Mouse (Mus musculus) forebrain, embryonic 13.5 days (tissue): ENCODE measurements around the gene Snrnp70. TPM values are rescaled to one million over a fixed set of nuclear protein-coding genes. Genes with fewer than 3 reads are reported as not detected.
A peak's percentile ranks its signal among the peaks of the same experiment; 100 is the strongest.

ENCODE experiments used
- ATAC-seq: fragments of 200-750 bp; cut with Nextera tagmentation; 2 replicates; pipeline ENCODE4 v1.8.0; 2017
- H3K27ac ChIP-seq: fragments of 300-500 bp; sonication (generic); 2 replicates; pipeline ENCODE4 v1.5.1; 2015; ENCODE audit warnings: inconsistent platforms, mild to moderate bottlenecking, moderate library complexity
- H3K27me3 ChIP-seq: fragments of 300-500 bp; sonication (generic); 2 replicates; pipeline ENCODE4 v1.6.1; 2015; ENCODE audit warnings: mild to moderate bottlenecking, inconsistent platforms
- H3K36me3 ChIP-seq: fragments of 300-500 bp; sonication (generic); 2 replicates; pipeline ENCODE4 v1.6.1; 2015; ENCODE audit warnings: mild to moderate bottlenecking, inconsistent platforms; ENCODE audit not compliant: poor library complexity, severe bottlenecking
- H3K4me1 ChIP-seq: fragments of 300-500 bp; sonication (generic); 2 replicates; pipeline ENCODE4 v1.6.1; 2015; ENCODE audit warnings: inconsistent platforms
- H3K4me2 ChIP-seq: fragments of 300-500 bp; sonication (generic); 2 replicates; pipeline ENCODE4 v1.6.1; 2015; ENCODE audit warnings: inconsistent platforms, mild to moderate bottlenecking, moderate library complexity
- H3K4me3 ChIP-seq: fragments of 300-500 bp; sonication (generic); 2 replicates; pipeline ENCODE4 v1.5.1; 2015; ENCODE audit warnings: mild to moderate bottlenecking, inconsistent platforms
- H3K9ac ChIP-seq: fragments of 300-500 bp; sonication (generic); 2 replicates; pipeline ENCODE4 v1.6.1; 2015; ENCODE audit warnings: mild to moderate bottlenecking, inconsistent platforms
- H3K9me3 ChIP-seq: fragments of 300-500 bp; sonication (generic); replicated peaks from 2 replicates; pipeline ENCODE4 v1.6.1; 2016; ENCODE audit warnings: inconsistent platforms
- WGBS: fragments of 180-500 bp; shearing (Covaris S2); methylation state at CpG from one replicate; pipeline ENCODE4 v1.1.7; 2015; 5-methylcytosine and 5-hydroxymethylcytosine counted together
- polyA plus RNA-seq: library from polyadenylated mRNA; unstranded; fragments of >200 nt; fragmentation: Nextera tagmentation; extraction: Ambion mirVana; gene quantifications from 2 replicates; pipeline ENCODE4 v1.2.1, GENCODE M21; 2015

Gene Snrnp70
- polyA plus RNA-seq, 1 experiment from 2014 or later = 250 TPM

DNA sequence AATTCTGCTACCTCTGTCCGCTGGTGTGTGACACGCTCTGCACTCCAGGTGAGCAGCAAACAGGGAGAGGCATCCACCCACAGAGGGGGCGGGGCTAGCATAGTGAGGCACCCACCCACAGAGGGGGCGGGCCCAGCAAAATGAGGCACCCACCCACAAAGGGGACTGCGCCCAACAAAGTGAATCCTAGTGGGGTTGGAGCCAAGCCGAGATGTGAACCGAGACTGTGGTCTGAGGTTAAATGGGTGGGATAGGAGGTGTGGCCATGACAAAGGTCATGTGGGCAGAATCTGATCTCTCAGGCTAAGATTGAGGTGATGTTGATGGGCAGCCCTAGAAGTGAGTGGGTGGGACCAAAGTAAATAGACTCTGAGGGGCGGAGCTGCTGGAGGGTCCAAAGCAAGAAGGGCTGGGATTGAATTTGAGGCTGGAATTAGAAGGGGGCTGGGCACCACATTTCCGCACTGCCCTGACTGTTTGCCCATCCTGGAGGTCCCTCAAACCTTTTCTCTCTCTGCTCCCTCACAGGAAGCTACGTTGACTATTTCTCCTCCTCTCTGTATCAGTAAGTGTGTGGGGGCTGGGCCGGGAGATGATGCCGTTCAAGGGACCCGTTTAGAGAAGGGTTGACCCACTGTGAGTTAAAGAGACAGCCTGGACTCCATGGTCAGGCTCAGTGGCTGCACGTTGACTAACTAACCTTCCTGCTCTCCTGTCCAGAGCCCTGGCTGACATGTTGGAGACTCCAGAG lies 57.2 kb downstream of the Snrnp70 start:
- Histone ChIP-seq H3K27me3 (peaks cover 34% of the 10 kb centered on the region), H3K4me2 (peak overlapping the region; percentile 85), H3K4me3 (peak overlapping the region; percentile 53; the same call in 1 of the 2 replicates), H3K9me3 (no peaks in the 10 kb centered on the region), H3K36me3 (no peaks in the 10 kb centered on the region; the same call in 1 of the 2 replicates), H3K4me1 (peaks cover 40% of the 10 kb centered on the region), H3K9ac (peak overlapping the region; percentile 73; the same call in 1 of the 2 replicates), H3K27ac (no peak overlapping the region)
- no peak for ATAC-seq
- WGBS = 2% methylated on average over 14 of the region's 14 CpGs

- WGBS = 14% methylated on average over 4 of the region's 4 CpGs
- H3K9ac ChIP-seq = no peak overlapping the region
- H3K9me3 ChIP-seq = no peaks in the 10 kb centered on the region
- ATAC-seq = no peak
- no peak overlapping the region for H3K4me2 ChIP-seq
- H3K27me3 ChIP-seq = peaks cover 34% of the 10 kb centered on the region
- H3K4me1 ChIP-seq = peaks cover 47% of the 10 kb centered on the region
- no peak overlapping the region for H3K4me3 ChIP-seq
- H3K36me3 ChIP-seq = no peaks in the 10 kb centered on the region
- no peak overlapping the region for H3K27ac ChIP-seq
Observed at GRCm38 (mm10) chr7:45337469-45337868, 58.1 kb downstream of the Snrnp70 start.

DNA sequence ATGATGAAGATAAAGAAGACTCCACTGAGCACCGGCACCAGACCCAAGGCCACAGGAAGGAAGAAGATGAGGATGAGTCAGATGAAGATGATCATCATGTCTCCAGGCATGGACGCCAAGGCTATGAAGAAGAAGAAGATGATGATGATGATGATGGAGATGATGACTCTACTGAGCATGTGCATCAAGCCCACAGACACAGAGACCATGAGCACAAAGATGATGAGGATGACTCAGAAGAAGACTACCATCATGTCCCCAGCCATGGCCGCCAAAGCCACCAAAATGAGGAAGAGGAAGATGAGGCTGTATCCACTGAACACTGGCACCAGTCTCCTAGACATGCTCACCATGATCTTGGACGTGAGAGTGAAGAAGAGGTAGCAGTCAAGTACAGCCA lies 59.2 kb downstream of the Snrnp70 start:
- Histone ChIP-seq H3K4me1 (peaks cover 50% of the 10 kb centered on the region), H3K27me3 (peaks cover 38% of the 10 kb centered on the region), H3K36me3 (no peaks in the 10 kb centered on the region), H3K9ac (no peak overlapping the region), H3K9me3 (no peaks in the 10 kb centered on the region), H3K4me3 (no peak overlapping the region), H3K4me2 (no peak overlapping the region), H3K27ac (no peak overlapping the region)
- 88% methylated on average over 4 of the region's 4 CpGs for WGBS
- no peak for ATAC-seq

DNA sequence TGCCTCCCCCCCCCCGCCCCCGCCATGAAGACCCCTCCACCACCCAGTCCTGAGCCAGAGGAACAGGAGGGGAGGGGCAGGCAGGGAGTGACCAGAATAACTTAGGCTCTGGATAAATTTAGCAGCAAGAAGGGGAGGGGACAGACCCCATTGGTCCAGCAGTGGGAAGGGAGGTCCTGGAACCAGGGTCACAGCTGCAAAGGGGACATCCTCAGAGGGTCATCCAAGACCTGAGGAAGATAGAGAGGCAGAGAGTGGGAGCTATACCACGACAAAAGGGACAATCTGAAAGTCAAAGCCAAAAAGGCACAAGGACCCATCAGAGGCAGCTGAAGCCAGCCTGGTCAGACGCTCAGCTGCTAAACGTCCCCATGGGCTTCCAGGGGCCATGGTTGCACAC lies 60.5 kb downstream of the Snrnp70 start, which contains the start of gene Hrc:
Gene Hrc, plus strand, starts transcription at position 235 of the 400 bp plus-strand sequence.
- Histone ChIP-seq H3K27me3 (peaks cover 38% of the 10 kb centered on the region), H3K36me3 (no peaks in the 10 kb centered on the region), H3K9me3 (no peaks in the 10 kb centered on the region), H3K4me1 (peaks cover 37% of the 10 kb centered on the region), H3K9ac (no peak within 1 kb of the TSS), H3K27ac (no peak within 1 kb of the TSS), H3K4me2 (peak within 1 kb of the TSS; percentile 95), H3K4me3 (0 out of 2 replicates have a peak within 1 kb of the TSS, but pooled peaks have one; percentile 52)
- ATAC-seq = no peak
- 32% methylated on average over 5 of the region's 5 CpGs for WGBS

GRCm38 (mm10) chr7:45334605-45335004 lies 60.9 kb downstream of the Snrnp70 start:
- Histone ChIP-seq H3K9ac (no peak overlapping the region), H3K36me3 (no peaks in the 10 kb centered on the region), H3K27ac (no peak overlapping the region), H3K4me3 (no peak overlapping the region), H3K9me3 (no peaks in the 10 kb centered on the region), H3K27me3 (peaks cover 38% of the 10 kb centered on the region), H3K4me2 (no peak overlapping the region), H3K4me1 (peaks cover 33% of the 10 kb centered on the region)
- 26% methylated on average over 3 of the region's 3 CpGs for WGBS
- ATAC-seq = no peak

DNA sequence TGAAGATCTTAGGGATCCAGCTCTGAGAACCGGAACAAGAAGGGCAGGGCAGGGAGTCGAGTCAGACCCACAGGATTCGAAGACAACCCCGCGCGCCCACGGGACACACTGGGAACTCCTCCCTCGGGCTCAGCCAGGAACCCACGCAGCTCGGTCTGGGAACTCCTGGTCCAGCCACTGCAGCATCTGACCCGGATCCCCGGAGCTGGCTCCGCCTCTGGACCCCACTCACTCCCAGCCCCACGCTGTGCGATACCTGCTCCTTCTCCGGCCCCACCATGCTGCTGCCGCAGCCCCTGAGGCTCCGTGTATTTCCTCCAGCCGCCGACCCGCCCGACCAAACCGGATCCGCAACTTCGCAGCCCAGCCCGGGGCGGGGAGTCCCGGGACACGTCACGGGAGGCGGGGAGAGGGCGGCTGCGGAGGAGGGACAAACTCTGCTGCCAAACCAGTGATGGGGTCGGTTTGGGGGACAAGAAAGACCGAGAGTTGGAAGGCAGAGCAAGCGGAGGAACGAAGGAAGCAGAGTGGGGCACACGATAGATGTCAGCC lies 62.0 kb downstream of the Snrnp70 start, which contains the start of gene Trpm4:
Gene Trpm4, minus strand, starts transcription at position 350 of the 552 bp plus-strand sequence.
- peak within 1 kb of the TSS; percentile 76 for H3K9ac ChIP-seq
- H3K27me3 ChIP-seq = peaks cover 35% of the 10 kb centered on the region
- no peaks in the 10 kb centered on the region for H3K36me3 ChIP-seq
- H3K4me1 ChIP-seq = peaks cover 22% of the 10 kb centered on the region
- ATAC-seq = peak; percentile 62
- peak within 1 kb of the TSS; percentile 52 for H3K4me3 ChIP-seq
- H3K4me2 ChIP-seq = peak within 1 kb of the TSS; percentile 95
- WGBS = under 1% methylated on average over 38 of the region's 38 CpGs
- no peaks in the 10 kb centered on the region for H3K9me3 ChIP-seq
- no peak within 1 kb of the TSS for H3K27ac ChIP-seq

- WGBS = 3% methylated on average over 22 of the region's 22 CpGs
Observed at GRCm38 (mm10) chr7:45332685-45333425, 62.7 kb downstream of the Snrnp70 start.

GRCm38 (mm10) chr7:45331502-45331901 lies 64.0 kb downstream of the Snrnp70 start:
- no peak overlapping the region for H3K4me2 ChIP-seq
- H3K4me3 ChIP-seq = no peak overlapping the region
- H3K4me1 ChIP-seq = peaks cover 13% of the 10 kb centered on the region
- H3K27ac ChIP-seq = no peak overlapping the region
- whole genome bisulfite sequencing = 85% methylated on average over 6 of the region's 6 CpGs
- no peaks in the 10 kb centered on the region for H3K36me3 ChIP-seq
- no peak for ATAC-seq
- no peak overlapping the region for H3K9ac ChIP-seq
- no peaks in the 10 kb centered on the region for H3K9me3 ChIP-seq
- H3K27me3 ChIP-seq = peaks cover 17% of the 10 kb centered on the region

More at GRCm38 (mm10) chr7:45332685-45333425, 62.7 kb downstream of the Snrnp70 start:
- peak; percentile 32 for ATAC-seq
- H3K4me2 ChIP-seq = peak overlapping the region; percentile 95
- peak overlapping the region; percentile 76 for H3K9ac ChIP-seq
- peaks cover 15% of the 10 kb centered on the region for H3K4me1 ChIP-seq
- H3K4me3 ChIP-seq = peak overlapping the region; percentile 52
- H3K9me3 ChIP-seq = no peaks in the 10 kb centered on the region
- H3K27ac ChIP-seq = no peak overlapping the region
- H3K36me3 ChIP-seq = no peaks in the 10 kb centered on the region
- H3K27me3 ChIP-seq = peaks cover 29% of the 10 kb centered on the region

DNA sequence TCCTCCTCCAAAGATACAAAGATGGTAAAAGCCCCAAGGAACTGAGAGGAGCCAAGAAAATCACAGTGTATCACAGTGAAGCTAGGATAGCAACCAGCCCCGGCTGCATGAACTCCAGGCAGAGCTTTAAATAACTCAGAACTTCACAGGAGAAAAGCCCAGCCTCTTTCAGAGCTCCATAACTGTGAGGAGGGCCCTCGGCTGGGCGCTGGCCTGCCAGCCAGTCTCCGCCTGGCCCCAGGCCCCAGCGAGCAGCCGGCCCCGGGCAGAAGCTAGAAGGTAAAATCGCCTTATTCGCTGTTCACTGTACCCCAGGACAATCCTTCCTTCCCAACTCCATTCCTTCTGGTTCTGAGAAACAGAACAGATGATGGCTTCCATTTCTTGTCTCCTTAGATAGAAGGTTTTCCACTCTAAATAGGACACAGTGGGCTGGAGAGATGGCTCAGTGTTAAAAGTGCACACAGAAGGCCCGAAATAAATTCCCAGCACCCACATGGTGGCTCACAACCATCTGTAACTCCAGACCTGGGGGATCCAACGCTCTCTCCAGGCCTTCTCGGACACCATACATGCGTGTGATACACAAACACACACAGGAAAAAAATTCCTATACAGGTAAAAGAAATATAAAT lies 66.6 kb downstream of the Snrnp70 start:
- Histone ChIP-seq H3K27me3 (0 out of 2 replicates have a peak, but pooled peaks cover 4% of the 10 kb centered on the region), H3K4me1 (peaks cover 11% of the 10 kb centered on the region), H3K9me3 (no peaks in the 10 kb centered on the region), H3K27ac (no peak overlapping the region), H3K4me3 (no peak overlapping the region), H3K4me2 (no peak overlapping the region), H3K36me3 (no peaks in the 10 kb centered on the region), H3K9ac (no peak overlapping the region)
- ATAC-seq = no peak
- 85% methylated on average over 13 of the region's 13 CpGs for WGBS
